Mouse (Mus musculus) cerebellum, adult 11 months (tissue): ENCODE results near the gene Mgrn1.

Experiments
- DNase-seq: peaks from one replicate; pipeline ENCODE4 v3.0.0; 2022

Mgrn1 gene

DNA sequence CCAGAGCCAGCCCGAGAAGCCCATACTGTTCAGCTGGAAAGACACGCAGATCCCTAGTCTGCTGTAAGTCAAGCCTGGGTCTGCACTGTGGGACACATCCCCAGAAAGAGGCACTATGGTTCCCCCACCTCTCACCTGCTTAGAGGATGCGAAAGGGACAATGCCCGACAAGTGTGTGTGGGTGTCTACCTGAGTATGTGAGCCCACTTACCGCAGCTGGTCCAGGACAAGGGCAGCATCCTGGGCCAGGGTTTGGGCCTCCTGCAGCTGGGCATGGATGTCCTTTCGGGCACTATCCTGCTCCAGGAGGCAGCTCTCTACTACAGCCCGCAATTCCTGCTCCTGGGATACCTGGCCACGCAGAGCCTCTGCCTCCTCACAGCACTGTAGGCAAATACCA lies 56.8 kb downstream of the Mgrn1 start:
- no peak for DNase-seq

DNA sequence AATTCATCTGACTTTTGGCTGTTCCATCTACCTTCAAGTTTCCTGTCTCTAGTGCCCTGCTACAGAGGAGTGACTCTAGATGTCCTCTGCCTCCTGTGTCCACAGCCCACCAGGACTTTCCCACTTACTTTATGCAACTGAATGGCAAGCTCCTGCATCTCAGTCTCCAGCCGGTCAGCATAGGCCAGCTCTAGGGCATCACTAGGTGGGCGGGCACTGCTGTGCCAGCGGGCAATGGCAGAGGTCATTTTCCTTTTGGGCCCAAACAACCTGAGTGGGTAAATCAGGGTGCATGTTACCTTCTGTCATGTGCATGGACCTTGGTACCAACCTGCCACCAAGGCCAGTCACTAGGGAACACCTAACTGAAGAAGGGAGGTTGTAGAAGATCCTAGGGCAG lies 57.4 kb downstream of the Mgrn1 start:
- no peak for DNase-seq

DNA sequence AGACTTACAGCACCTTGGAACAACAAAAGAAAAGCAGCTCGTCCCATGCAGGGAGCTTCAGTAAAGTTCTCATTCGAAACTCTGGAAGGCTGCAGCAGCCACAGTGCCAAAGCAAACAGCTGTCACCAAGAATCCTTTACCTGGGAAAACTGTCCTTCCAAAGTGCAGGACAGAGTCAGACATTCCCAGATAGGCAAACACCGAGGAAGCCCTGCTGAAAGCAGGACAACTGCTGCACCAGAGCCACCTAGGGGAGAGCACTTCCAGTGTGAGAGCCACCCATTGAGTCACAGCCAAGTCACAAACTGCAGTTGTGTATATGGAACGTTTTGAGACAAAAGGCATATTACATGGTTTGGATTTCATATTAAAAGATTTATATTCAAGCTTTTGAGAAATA lies 59.4 kb downstream of the Mgrn1 start:
- no peak for DNase-seq

- DNase-seq: no peak
Observed at GRCm38 (mm10) chr16:4946155-4946554, 60.1 kb downstream of the Mgrn1 start.

GRCm38 (mm10) chr16:4947378-4947777 lies 61.3 kb downstream of the Mgrn1 start:
- no peak for DNase-seq

DNA sequence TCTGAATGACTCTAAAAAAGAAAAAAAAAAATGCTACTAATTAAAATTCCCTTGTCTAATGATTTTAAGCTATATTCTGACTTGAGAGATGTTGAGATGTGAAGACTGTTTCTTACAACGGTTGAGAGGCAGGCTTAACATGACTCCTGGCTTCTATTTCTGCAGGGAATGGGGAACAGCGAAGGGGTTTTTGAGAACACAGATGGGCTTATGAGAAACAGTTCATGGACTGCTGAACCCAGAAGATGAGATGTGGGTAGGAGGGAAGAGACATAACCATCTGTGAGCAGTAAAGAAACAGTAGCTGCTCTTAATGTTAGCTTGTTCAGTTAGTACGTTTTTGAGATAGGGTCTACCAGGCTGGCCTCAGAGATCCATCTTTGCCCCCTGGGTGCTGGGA lies 70.6 kb downstream of the Mgrn1 start:
- no peak for DNase-seq

DNA sequence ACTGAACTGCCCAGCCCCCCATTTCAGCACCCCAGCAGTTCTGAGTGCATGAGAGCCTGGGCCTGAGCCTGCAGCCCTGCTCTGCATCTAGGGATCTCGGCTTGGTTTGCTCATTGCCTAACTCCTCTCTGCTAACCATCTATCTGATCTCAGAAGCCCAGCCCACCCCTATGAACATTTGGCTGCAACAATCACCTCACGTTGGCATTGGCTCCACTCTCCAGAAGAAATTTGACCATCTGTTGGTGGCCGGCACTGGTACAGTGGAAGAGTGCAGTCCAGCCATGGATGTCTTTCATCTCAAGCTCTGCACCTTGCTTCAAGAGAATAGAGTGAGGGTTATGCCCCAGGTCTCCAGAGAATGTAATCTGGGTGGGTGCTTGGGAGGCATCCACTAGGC lies 71.4 kb downstream of the Mgrn1 start:
- DNase-seq: no peak

DNA sequence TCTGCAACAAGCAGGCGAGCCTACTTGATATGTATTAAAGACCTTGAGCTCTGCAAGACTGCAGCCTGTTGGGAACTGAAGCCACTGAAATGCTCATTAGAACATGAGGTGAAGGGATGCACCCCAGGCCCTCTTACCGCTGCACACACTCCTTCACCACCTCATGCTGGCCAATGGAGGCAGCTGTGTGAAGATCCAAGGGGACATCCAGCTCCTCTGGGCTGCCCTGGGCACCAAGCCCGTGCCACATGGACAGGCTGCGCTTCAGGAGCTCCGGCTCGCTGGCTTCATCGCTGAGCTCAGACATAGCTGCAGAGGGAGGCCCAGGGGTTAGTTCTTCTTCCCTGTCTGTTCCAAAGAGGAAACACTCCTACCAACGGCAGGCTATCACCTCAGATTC lies 74.2 kb downstream of the Mgrn1 start:
- DNase-seq: no peak

GRCm38 (mm10) chr16:4963346-4963745 lies 77.3 kb downstream of the Mgrn1 start:
- DNase-seq: no peak

DNA sequence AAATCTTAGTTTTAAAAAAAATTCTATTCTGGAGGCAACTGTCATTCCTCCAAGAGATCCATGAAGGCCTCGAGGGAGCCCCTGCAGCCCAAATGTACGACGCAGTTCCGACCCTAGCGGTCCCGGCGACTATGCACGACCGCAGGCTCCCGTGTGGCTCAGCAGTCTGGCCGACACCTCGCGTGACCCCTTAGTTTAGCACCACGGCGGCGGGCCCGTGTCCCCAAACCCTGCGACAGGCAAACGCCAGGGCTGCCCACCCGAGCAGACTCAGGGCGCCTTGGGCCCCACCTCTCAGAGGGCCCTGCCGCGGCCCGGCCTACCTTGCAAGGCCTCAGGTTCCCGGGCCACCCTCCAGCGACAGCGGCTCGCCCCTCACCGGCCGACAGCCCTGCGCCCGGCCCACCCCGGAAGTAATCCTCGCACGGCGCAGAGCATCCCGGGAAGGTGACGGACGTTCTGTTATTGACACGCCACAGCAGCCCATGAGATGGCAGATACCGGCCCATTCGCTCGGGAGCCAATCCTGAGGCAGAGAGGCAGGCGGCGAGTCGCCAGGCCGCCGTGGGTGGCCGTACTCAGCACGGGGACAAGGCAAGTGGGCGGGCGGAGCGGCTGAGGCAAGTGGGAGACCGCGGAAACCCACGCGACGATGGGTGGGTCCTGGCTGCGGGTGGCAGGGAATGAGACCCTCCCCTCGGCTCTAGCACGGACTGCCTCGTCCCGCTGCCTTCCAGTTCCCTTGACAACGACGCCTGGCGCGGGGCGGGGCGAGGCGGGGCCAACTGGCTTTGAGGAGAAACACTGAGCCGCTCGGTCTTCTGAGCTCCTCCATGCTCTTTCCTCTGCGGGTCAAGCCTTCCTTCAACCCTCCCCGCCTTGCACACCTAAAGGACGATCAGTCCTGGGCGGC lies 78.0 kb downstream of the Mgrn1 start, which contains the start of gene Anks3:
Anks3 (minus strand) TSS at position 409 of the 913 bp plus-strand sequence.
- DNase-seq: peak; percentile 98

- DNase-seq: no peak
Observed at GRCm38 (mm10) chr16:4964731-4965391, 78.8 kb downstream of the Mgrn1 start.

DNA sequence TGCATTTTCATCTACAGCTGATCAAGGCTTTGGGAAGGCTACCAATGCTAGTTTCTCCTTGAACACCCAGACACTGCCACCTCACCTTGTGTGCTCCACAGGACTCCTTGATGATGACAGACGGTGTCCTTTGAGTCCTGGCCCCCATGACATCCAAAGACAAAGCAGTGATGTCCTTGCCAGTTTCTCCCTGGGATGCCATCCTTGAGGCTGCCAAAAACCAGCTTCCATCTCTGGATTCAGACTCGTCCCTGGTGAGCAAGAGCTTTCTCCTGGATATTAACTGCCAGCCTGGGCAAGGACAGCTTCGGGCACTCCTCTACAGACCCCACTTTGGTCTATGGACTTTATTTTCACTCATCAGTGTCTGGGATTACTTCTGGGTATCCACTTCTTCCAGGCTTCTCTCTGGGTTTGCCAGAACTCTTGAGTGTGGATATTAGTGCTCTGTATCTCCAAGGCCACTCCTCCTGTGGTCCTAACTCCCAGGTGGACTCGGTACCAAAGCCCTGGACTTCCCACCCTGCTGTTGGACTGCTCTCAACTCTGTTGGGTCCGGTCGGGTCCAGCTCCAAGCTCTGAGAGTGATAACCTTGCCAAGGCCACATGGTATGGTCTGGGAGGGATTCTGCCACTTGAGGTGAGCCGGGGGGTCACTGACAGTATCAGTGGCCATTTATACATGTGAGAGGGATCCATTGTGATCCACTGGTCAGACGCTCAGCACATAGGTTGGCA lies 79.5 kb downstream of the Mgrn1 start:
- peak; percentile 51 for DNase-seq

- DNase-seq: no peak
Observed at GRCm38 (mm10) chr16:4968426-4968825, 82.4 kb downstream of the Mgrn1 start.

GRCm38 (mm10) chr16:4969055-4969843 lies 83.2 kb downstream of the Mgrn1 start:
- no peak for DNase-seq

DNA sequence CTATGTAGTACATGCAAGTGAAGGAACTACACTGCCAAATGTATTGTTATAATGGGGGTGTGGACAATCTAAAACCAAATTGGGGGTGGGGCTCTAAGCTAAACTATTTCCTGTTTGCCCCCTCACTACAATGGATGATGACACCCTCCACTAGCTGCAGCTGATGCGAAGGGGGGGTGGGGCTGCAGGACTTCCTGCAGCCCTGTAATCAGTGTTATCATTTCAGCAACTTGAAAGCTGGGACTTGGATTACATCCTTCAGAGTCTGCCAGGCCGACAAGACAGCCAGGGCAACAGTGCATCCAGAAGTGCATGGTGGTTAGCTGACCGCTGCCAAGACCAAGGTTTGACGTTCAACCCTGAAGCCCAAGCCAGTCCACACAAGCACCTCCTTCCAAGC lies 85.6 kb downstream of the Mgrn1 start:
- DNase-seq: no peak

GRCm38 (mm10) chr16:4974521-4974920 lies 88.5 kb downstream of the Mgrn1 start:
- DNase-seq: peak; percentile 52

- peak; percentile 57 for DNase-seq
Observed at GRCm38 (mm10) chr16:4976180-4976579, 90.1 kb downstream of the Mgrn1 start.

DNA sequence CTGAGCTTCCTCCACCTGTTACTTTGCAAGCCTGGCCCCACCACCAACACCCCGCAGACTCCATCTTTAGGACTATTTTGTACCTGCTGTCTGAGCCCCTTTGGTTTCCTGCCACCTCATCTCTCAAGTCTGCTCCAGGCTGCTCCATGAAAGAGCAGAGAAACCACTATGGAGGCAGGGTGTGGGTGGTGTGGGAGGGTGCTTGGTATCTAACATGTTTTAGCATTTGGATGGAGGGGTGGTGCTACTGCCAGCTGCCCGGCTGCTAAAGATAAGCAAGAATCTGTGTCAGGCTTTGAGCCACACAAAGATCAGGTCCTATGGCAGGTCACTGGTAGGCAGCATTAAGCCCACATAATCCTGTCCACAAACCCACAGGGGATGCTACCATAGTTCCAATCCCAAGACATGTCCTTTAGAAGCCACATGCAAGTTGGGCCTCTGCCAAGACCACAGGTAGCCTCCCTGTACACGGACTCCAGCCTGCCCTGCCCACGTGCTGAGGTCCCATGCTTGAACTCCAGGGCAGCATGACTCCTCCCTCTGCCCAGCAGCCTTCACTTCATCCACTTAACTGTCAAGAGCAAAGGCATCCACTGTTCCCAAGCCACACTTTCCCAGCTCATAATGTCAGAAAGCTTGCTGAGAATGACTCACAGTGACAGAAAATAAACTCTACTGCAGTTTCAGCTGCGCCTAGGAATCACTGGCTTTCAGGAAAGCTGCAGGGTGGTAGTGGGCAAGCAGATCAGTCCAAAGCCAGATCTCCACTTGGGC lies 92.4 kb downstream of the Mgrn1 start:
- no peak for DNase-seq

DNA sequence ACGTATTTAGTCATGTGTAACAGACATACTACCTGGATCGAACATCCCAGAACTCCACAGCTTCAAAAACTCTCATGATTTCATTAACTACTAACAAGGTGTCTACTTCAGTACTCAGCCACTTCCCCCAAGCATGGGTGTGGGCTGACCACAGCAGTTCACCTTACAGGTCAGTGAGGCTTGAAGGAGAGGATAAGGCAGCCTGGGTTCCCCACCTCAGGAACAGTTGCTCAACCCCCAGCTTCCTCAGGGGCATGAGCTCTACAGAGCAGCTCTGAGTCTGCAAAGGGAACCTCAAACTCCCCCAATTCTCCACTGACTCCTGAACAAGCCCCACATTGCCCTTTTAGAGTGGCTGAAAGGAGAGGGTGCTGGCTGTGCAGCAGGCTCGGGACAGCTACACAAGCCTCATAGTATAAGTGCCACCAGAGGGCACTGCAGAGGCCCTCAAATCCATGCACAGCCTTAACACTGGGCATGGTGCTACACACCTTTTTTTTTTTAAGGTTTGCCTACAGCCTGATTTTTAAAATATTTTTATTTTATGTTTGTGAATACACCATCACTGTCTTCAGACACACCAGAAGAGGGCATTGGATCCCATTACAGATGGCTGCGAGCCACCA lies 93.8 kb downstream of the Mgrn1 start:
- DNase-seq: no peak

DNA sequence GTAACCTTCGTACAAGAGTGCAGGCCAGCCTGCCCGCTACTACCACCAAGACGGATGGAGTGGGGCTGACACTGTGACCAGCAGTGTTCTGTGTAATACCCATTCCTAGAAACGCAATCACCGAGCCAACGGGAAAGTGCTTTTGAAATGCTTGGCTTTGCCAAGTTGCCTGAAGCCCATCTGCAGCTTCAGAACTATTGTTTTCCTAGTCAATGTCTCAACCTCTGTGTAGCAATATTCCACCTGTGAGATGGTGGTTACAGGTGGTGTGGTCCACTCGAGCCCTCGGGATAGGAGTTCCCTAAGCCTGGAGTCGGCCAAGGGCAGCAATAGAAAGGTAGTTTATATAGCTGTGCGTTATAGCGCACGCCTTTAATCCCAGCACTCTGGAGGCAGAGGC lies 98.7 kb downstream of the Mgrn1 start:
- no peak for DNase-seq
